Mouse (Mus musculus) liver, embryonic 16.5 days (tissue): ENCODE data around the gene Syngr3. TPM values are rescaled to one million over a fixed set of nuclear protein-coding genes. Genes with fewer than 3 reads are reported as not detected.

Source experiments
- ATAC-seq: fragments of 200-750 bp; cut with Nextera tagmentation; 2 replicates; pipeline ENCODE4 v1.8.0; 2017; ENCODE audit warnings: low read depth, mild to moderate bottlenecking, moderate number of reproducible peaks, moderate library complexity
- H3K27ac ChIP-seq: fragments of 300-500 bp; sonication (generic); 2 replicates; pipeline ENCODE4 v1.5.1; 2014; ENCODE audit warnings: mild to moderate bottlenecking, low read length
- H3K27me3 ChIP-seq: fragments of 300-500 bp; sonication (generic); 2 replicates; pipeline ENCODE4 v1.6.1; 2014; ENCODE audit warnings: low read depth, low read length, mixed read lengths; ENCODE audit not compliant: control insufficient read depth, insufficient read depth
- H3K36me3 ChIP-seq: fragments of 300-500 bp; sonication (generic); 2 replicates; pipeline ENCODE4 v1.6.1; 2014; ENCODE audit warnings: mild to moderate bottlenecking; ENCODE audit not compliant: control insufficient read depth, insufficient read depth
- H3K4me1 ChIP-seq: fragments of 300-500 bp; sonication (generic); 2 replicates; pipeline ENCODE4 v1.6.1; 2014; ENCODE audit warnings: low read depth, low read length, mixed read lengths; ENCODE audit not compliant: control insufficient read depth
- H3K4me2 ChIP-seq: fragments of 300-500 bp; sonication (generic); 2 replicates; pipeline ENCODE4 v1.6.1; 2014; ENCODE audit warnings: low read depth, low read length, mixed read lengths
- H3K4me3 ChIP-seq: fragments of 300-500 bp; sonication (generic); 2 replicates; pipeline ENCODE4 v1.5.1; 2014; ENCODE audit warnings: low read depth, mild to moderate bottlenecking, low read length
- H3K9ac ChIP-seq: fragments of 300-500 bp; sonication (generic); 2 replicates; pipeline ENCODE4 v1.6.1; 2014; ENCODE audit warnings: low read depth, low read length
- H3K9me3 ChIP-seq: fragments of 300-500 bp; sonication (generic); replicated peaks from 2 replicates; pipeline ENCODE4 v1.6.1; 2016; ENCODE audit warnings: low read length; ENCODE audit not compliant: control insufficient read depth
- WGBS: fragments of 180-500 bp; shearing (Covaris S2); extraction: QIAGEN DNeasy Blood & Tissue Kit; methylation state at CpG from one replicate; pipeline ENCODE4 v1.1.7; 2014; ENCODE audit not compliant: insufficient replicate concordance; 5-methylcytosine and 5-hydroxymethylcytosine counted together
- polyA plus RNA-seq: library from polyadenylated mRNA; unstranded; fragments of >200 nt; fragmentation: Nextera tagmentation; extraction: Ambion mirVana; gene quantifications from 2 replicates; pipeline ENCODE4 v1.2.1, GENCODE M21; 2015

Syngr3 gene
- polyA plus RNA-seq, 1 experiment from 2014 or later: 0.21 TPM

DNA sequence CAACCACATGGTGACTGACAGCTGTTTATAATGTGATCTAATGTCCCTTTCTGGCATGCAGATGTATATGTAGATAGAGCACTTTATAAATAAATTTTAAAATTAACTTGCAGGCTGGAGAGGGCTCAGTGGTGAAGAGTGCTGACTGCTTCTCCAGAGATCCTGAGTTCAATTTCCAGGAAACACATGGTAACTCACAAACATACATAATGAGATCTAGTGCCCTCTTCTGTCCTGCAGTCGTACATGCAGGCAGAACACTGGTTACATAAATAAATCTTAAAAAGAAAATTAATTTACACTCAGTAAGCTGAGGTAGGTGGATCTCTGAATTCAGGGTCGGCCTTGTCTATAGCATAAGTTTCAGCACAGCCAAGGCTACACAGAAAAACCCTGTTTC lies 18.9 kb upstream of the Syngr3 start:
- H3K4me2 ChIP-seq: peak overlapping the region; percentile 82
- peaks cover 8% of the 10 kb centered on the region for H3K36me3 ChIP-seq
- no peak overlapping the region for H3K9ac ChIP-seq
- no peak overlapping the region for H3K27ac ChIP-seq
- no peaks in the 10 kb centered on the region for H3K27me3 ChIP-seq
- peak overlapping the region; percentile 73 for H3K4me3 ChIP-seq
- ATAC-seq: no peak
- no peaks in the 10 kb centered on the region for H3K9me3 ChIP-seq
- 18% methylated on average over 2 of the region's 2 CpGs for WGBS
- H3K4me1 ChIP-seq: peaks cover 20% of the 10 kb centered on the region

DNA sequence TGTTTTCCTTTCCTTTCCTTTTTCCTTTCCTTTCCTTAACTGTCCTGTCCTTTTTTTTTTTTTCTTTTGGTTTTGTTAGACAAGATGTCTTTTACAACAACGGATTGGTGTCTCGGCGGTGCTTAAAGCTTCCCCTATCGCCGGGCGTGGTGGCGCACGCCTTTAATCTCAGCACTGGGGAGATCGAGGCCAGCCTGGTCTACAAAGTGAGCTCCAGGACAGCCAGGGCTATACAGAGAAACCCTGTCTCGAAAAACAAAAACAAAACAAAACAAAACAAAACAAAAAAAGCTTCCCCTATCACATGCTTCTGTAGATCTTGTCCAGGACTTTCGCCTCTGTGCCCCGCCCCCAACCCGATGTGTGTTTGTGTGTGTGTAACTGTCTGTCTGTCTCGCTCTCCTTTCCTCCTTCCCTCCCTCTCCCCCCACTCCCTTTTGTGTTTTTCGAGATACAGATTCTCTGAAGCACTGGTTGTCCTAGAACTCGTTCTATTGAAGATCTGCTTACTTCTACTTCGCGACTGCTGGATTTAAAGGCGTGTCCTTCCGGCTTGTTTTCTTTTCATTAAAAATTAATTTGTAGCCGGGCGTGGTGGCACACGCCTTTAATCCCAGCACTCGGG lies 18.2 kb upstream of the Syngr3 start:
- ATAC-seq: peak; percentile 45
- WGBS: 2% methylated on average over 24 of the region's 24 CpGs
- peak overlapping the region; percentile 82 for H3K4me2 ChIP-seq
- peak overlapping the region; percentile 83 for H3K27ac ChIP-seq
- no peaks in the 10 kb centered on the region for H3K27me3 ChIP-seq
- H3K4me3 ChIP-seq: peak overlapping the region; percentile 73
- H3K36me3 ChIP-seq: peaks cover 9% of the 10 kb centered on the region
- H3K9me3 ChIP-seq: no peaks in the 10 kb centered on the region
- H3K4me1 ChIP-seq: peaks cover 20% of the 10 kb centered on the region
- peak overlapping the region; percentile 66 for H3K9ac ChIP-seq

DNA sequence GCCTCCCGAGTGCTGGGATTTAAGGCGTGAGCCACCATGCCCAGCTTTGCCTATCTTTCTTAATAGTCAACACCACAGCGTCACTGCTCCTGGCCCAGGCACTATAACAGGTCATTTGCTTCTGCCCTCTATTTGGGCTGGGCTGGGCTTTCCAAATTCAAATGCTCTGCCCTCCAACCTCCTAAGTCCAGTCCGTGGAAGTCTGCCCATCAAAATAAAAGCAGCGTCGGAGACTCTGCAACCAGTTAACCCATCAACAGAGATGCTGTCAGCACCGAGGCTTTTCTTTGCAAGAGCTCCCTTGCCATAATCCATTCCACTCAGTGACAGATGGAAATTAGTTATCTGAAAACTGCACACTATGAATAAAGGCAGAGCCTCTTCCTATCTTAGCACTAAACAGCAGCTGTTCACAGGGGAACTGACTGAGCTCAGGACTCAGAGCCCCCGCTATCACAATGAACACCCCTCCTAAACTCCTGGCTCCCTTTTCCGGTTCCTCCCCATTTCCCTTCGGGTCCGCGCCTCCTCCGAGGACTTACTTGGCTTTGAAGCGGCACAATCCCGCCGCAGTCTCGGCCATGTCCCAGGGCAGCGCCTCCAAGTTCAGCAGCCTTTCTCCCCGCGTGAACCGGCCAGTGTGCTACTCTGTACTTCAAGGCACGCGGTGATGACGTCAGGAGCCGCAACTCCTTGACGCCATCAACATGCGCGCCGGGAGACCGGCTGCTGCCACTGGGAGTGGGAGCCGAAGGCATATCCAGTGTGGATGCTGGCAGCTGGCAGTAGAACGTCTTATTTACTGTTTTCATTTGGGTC lies 17.4 kb upstream of the Syngr3 start, which contains the start of gene Tbl3:
Tbl3 (minus strand) TSS at position 679 of the 819 bp plus-strand sequence.
- H3K9ac ChIP-seq: peak within 1 kb of the TSS; percentile 66
- H3K4me3 ChIP-seq: peak within 1 kb of the TSS; percentile 73
- WGBS: 1% methylated on average over 32 of the region's 32 CpGs
- peak; percentile 86 for ATAC-seq
- peak within 1 kb of the TSS; percentile 82 for H3K4me2 ChIP-seq
- H3K27ac ChIP-seq: peak within 1 kb of the TSS; percentile 83
- no peaks in the 10 kb centered on the region for H3K9me3 ChIP-seq
- peaks cover 20% of the 10 kb centered on the region for H3K4me1 ChIP-seq
- peaks cover 9% of the 10 kb centered on the region for H3K36me3 ChIP-seq
- H3K27me3 ChIP-seq: no peaks in the 10 kb centered on the region

DNA sequence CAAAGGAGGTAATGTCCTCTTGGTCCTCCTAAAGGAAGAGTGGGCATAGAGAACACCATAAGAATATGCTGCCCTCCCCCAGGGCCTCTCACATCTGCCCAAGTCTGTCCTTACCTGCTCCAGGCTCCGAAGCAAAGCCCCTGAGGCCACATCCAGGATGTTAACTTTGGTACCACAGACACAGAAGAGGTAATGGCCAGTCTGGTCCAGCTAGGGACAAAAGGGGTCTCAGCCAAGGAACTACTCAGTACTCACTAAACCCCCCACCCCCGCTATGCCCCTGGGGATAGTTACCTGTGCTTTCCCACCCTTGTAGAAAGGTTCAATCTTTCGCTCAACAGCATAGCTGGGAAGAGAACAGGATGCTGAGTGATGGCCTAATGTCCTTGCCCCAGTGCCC lies 16.1 kb upstream of the Syngr3 start:
- H3K27me3 ChIP-seq: no peaks in the 10 kb centered on the region
- peaks cover 21% of the 10 kb centered on the region for H3K36me3 ChIP-seq

DNA sequence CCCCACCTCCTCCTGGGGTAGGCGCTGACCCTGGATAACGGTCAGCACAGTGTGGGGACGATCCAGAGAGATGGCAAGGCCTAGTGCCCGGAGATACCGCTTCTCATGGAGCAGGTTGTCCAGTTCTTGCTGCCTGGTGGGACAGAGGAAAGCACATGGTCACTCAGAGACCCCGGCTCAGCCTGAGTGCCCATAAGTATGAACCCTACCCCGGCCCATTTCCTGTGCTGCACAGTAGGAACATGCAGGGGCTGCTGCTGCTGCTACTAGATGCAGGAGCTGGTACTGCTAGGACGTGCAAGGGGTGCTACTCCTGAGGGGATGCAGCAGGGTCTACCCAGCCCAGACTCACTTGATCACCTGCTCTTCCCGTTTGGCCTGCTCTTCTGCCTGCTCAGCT lies 11.5 kb upstream of the Syngr3 start:
- no peak for ATAC-seq
- Histone ChIP-seq H3K4me1 (peaks cover 13% of the 10 kb centered on the region), H3K4me2 (no peak overlapping the region), H3K4me3 (no peak overlapping the region), H3K27ac (no peak overlapping the region), H3K9me3 (no peaks in the 10 kb centered on the region), H3K36me3 (peaks cover 22% of the 10 kb centered on the region), H3K9ac (no peak overlapping the region), H3K27me3 (no peaks in the 10 kb centered on the region)
- 75% methylated on average over 9 of the region's 9 CpGs for WGBS

More for the DNA sequence above, 16.1 kb upstream of the Syngr3 start:
- no peak for ATAC-seq
- peaks cover 20% of the 10 kb centered on the region for H3K4me1 ChIP-seq
- H3K4me3 ChIP-seq: no peak overlapping the region
- H3K9me3 ChIP-seq: no peaks in the 10 kb centered on the region
- no peak overlapping the region for H3K9ac ChIP-seq
- no peak overlapping the region for H3K4me2 ChIP-seq
- no peak overlapping the region for H3K27ac ChIP-seq
- WGBS: 80% methylated on average over 3 of the region's 3 CpGs

DNA sequence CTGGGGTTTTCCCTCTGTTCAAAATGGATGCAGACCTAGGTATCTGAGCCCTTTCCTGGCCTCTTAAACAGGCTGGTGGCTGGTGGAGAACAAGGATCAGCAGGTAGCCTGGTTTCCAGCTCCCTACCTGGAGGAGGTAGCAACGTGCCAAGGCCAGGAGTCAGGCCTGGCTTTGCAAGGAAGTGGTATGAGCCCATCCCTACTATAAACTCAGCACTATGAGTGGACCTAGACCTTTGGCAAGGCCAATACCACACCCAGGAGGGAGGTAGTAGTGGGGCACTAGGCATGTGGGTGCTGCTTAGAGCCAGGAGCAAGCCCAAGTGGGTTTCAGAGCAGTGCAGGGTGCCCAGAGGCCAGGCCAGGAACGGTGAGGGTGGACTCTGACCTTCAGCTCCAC lies 9.7 kb upstream of the Syngr3 start:
- no peak overlapping the region for H3K4me3 ChIP-seq
- WGBS: 63% methylated on average over 2 of the region's 2 CpGs
- no peak for ATAC-seq

DNA sequence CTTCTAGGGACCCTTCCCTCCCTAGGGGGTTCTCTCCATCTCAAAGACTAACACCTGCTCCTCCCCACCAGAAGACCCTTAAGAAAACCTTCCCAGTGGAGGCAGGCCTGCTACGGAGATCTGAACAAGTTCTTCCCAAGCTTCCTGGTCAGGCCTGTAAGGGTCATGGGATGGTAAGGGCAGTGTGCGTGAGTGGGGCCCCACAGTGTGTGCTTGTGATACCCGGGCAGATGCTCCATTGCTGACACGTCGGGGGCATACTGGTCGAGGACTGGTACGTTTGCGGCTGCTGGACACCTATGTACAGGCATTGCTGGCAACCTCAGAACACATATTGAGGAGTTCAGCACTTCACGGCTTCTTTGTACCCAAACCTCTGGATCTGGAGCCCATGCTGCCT lies 9.0 kb upstream of the Syngr3 start:
- H3K9ac ChIP-seq: no peak overlapping the region
- no peak overlapping the region for H3K27ac ChIP-seq
- WGBS: 68% methylated on average over 9 of the region's 9 CpGs

More for the DNA sequence above, 9.7 kb upstream of the Syngr3 start:
- Histone ChIP-seq H3K9me3 (no peaks in the 10 kb centered on the region), H3K4me2 (no peak overlapping the region), H3K27me3 (no peaks in the 10 kb centered on the region), H3K9ac (no peak overlapping the region), H3K36me3 (peaks cover 22% of the 10 kb centered on the region), H3K4me1 (peaks cover 19% of the 10 kb centered on the region), H3K27ac (no peak overlapping the region)

DNA sequence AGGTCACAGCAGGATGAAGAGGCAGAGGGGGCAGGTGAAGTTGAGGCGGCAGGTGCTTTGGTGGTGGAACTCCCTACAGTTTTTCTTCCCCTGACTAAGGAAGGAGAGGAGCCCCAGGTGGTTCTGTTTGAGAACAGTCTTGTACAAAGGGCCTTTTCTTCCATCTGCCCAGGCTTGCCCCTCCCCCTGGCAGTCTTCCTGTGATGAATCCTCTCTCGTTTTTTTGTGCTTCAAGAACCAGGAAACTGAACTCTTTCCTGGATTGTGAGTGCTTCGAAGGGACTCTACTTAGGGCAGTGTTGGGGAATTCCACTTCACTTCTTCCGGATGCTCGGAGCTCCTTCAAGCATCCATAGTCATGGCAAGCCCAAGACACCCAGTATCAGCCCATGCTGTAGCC lies 8.2 kb upstream of the Syngr3 start:
- H3K27me3 ChIP-seq: no peaks in the 10 kb centered on the region
- peaks cover 14% of the 10 kb centered on the region for H3K36me3 ChIP-seq
- no peaks in the 10 kb centered on the region for H3K9me3 ChIP-seq
- no peak overlapping the region for H3K9ac ChIP-seq
- no peak overlapping the region for H3K4me2 ChIP-seq
- no peak overlapping the region for H3K27ac ChIP-seq
- no peak for ATAC-seq
- H3K4me1 ChIP-seq: peaks cover 19% of the 10 kb centered on the region
- 21% methylated on average over 5 of the region's 5 CpGs for WGBS
- H3K4me3 ChIP-seq: no peak overlapping the region

More for the DNA sequence above, 9.0 kb upstream of the Syngr3 start:
- Histone ChIP-seq H3K4me3 (no peak overlapping the region), H3K27me3 (no peaks in the 10 kb centered on the region), H3K4me2 (no peak overlapping the region), H3K36me3 (peaks cover 15% of the 10 kb centered on the region), H3K9me3 (no peaks in the 10 kb centered on the region), H3K4me1 (peaks cover 19% of the 10 kb centered on the region)
- no peak for ATAC-seq
